Mouse (Mus musculus): ENCODE data around the gene Uvrag. TPM values are rescaled to one million over a fixed set of nuclear protein-coding genes. Genes with fewer than 3 reads are reported as not detected.

The Uvrag gene
- polyA plus RNA-seq, 1 experiment from 2014 or later: 19.1 TPM

DNA sequence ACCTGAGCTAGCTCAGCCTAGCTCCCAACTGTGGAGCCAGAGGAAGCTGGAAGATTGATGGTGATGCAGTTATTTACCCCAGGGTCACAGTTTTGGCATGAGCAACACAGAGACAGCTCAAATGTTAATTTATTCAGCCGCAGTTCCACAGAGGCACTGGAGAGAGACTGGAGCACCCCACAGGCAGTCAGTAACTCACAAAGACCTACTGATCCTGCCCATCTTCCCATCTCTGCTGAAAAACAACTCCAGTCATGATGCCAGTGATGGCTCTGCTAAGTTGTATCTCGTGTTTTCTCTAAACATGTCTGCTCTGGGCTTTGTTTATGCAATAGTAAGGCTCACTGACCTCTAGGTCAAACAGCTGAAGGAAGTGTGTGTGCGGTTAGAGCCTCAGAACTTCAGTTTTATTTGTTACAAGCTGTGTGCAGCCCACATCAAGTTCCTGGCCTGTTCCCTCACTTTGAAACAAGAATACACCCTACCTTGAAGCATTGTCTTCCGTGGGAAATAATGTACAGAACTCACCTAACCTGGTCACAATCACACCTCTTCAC, 34.1 kb downstream of the Uvrag start:
- peak overlapping the region; percentile 24; the same call in 1 of the 2 replicates for H3K27ac ChIP-seq

DNA sequence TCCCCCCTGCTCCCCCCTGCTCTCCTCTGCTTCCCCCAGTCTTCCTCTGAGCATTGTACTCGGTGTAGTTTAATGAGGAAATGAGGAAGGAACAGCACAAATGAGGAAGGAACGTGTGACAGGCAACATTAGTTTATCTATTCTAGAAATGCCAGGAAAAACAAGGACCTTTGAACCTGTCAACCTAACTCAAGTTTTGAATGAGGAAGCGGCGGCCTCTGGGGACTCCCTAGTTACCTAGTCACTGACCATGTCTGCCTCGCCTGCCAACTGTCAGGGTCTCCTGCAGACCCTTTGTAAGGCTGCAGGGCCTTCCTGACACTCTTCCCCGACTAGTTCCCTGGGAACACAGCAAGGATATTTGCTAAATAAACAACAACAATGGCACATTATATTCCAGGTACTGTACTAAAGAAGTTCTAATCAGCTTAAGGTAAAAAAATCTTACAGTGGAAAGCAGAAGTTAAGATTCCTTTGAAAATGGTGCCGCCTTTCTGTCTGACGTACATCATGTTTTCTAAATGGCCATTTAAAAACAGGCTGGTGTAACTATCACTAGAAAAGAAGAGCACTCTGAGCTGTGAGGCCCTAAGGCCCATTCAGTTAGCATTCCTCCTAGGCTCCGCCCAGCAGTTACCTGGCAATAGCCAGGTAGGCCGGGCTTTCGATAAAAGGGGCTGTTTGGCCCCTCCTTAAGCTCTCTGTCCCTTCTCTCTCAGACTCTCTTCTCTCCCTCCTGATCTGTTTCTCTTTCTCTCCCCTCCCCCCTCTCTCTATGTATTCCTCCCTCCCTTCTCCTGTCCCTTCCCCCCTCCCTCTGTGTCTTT, 39.0 kb downstream of the Uvrag start:
- H3K4me3 ChIP-seq (replicated peaks): no peak overlapping the region
- no peaks in the 10 kb centered on the region for H3K27me3 ChIP-seq
- no peaks in the 10 kb centered on the region for H3K9me3 ChIP-seq (replicated peaks)
- H3K27ac ChIP-seq: peak overlapping the region; percentile 66
- no peak overlapping the region for H3K9ac ChIP-seq
- peaks cover 37% of the 10 kb centered on the region for H3K4me1 ChIP-seq
- WGBS: 22% methylated on average over 11 of the region's 11 CpGs
- H3K36me3 ChIP-seq: peaks cover 20% of the 10 kb centered on the region
- ATAC-seq (replicated peaks; ENCODE audit: low FRiP score): peak; percentile 40; the same call in 1 of the 2 replicates
- 0 out of 2 replicates have a peak overlapping the region, but pooled peaks have one; percentile 12 for H3K4me2 ChIP-seq

More for the DNA sequence above, 34.1 kb downstream of the Uvrag start:
- no peaks in the 10 kb centered on the region for H3K27me3 ChIP-seq
- H3K9ac ChIP-seq: no peak overlapping the region
- no peak overlapping the region for H3K4me2 ChIP-seq
- no peaks in the 10 kb centered on the region for H3K36me3 ChIP-seq
- peaks cover 27% of the 10 kb centered on the region for H3K4me1 ChIP-seq
- H3K9me3 ChIP-seq (replicated peaks): no peaks in the 10 kb centered on the region
- no peak for ATAC-seq (replicated peaks; ENCODE audit: low FRiP score)
- 19% methylated on average over 4 of the region's 4 CpGs for WGBS
- H3K4me3 ChIP-seq (replicated peaks): no peak overlapping the region

DNA sequence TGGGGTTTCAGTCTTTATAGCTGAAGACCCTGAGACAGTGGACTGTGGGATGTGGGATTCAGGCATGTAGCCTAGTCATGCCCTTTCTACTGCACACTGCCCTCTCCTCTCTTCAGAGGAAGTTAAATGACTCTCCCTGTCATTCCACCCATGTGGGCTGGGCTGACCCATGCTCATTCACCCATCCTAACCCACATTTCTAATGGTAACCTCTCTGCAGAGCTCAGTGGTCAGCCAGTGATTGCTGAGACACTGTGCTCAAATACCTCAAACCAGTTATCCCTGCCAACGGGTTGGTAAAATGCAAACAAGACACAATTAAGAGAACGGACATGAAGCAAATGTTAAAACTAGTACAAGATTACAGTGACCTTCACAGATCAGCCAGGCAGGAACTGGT, 39.9 kb downstream of the Uvrag start:
- H3K27me3 ChIP-seq: no peaks in the 10 kb centered on the region
- H3K9me3 ChIP-seq (replicated peaks): no peaks in the 10 kb centered on the region
- no peak overlapping the region for H3K4me2 ChIP-seq
- H3K27ac ChIP-seq: peak overlapping the region; percentile 54; the same call in 1 of the 2 replicates
- H3K4me3 ChIP-seq (replicated peaks): no peak overlapping the region
- H3K4me1 ChIP-seq: peaks cover 31% of the 10 kb centered on the region
- peaks cover 25% of the 10 kb centered on the region for H3K36me3 ChIP-seq
- 0 out of 2 replicates have a peak, but pooled peaks have one; percentile 30 for ATAC-seq (replicated peaks; ENCODE audit: low FRiP score)
- no peak overlapping the region for H3K9ac ChIP-seq
- 25% methylated on average over 2 of the region's 2 CpGs for WGBS

DNA sequence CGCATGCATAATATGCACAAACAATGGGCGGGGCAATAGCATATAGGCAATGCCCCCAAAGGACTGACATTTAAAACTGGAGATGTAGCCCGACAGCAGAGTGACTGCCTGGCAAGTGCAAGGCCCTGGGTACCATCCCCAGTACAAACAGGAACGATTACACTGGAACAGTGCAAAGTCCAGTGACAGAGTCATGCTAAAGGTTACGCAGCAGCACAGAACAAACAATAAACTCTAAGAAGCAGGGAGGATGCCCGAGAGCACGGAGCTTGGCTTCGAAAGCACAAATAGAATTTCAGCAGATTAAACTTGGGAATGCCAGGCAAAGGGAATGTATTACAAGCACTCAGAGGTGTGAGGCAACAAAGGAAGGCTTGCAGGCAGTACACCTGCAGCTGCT, 40.4 kb downstream of the Uvrag start:
- H3K9ac ChIP-seq: no peak overlapping the region
- no peak overlapping the region for H3K4me3 ChIP-seq (replicated peaks)
- WGBS: 62% methylated on average over 8 of the region's 8 CpGs
- H3K4me2 ChIP-seq: no peak overlapping the region
- H3K4me1 ChIP-seq: peaks cover 31% of the 10 kb centered on the region
- H3K36me3 ChIP-seq: peaks cover 29% of the 10 kb centered on the region
- H3K9me3 ChIP-seq (replicated peaks): no peaks in the 10 kb centered on the region
- no peaks in the 10 kb centered on the region for H3K27me3 ChIP-seq
- H3K27ac ChIP-seq: 0 out of 2 replicates have a peak overlapping the region, but pooled peaks have one; percentile 54
- ATAC-seq (replicated peaks; ENCODE audit: low FRiP score): no peak

DNA sequence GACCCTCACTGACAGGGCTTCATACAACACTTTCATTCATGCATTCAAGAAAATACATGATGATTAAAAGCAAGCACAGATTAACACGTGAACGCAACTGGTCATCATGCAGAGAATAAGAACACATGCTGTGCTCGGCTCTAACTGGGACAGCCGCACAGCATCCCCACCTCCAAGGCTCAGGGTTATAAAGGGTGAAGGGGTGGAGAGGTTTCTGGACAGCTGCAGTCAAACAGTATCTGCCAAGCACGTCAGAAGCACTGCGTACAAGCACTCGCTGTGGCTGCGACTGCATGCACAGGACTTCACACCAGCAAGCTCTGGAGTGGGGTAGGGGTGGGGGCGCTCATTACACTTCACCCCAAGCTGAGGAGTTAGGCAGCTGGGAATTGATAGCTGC, 40.9 kb downstream of the Uvrag start:
- Histone ChIP-seq H3K27me3 (no peaks in the 10 kb centered on the region), H3K4me1 (peaks cover 31% of the 10 kb centered on the region), H3K27ac (no peak overlapping the region), H3K9me3 (replicated peaks) (no peaks in the 10 kb centered on the region), H3K9ac (no peak overlapping the region), H3K36me3 (peaks cover 30% of the 10 kb centered on the region), H3K4me3 (replicated peaks) (no peak overlapping the region), H3K4me2 (no peak overlapping the region)
- WGBS: 52% methylated on average over 9 of the region's 9 CpGs
- ATAC-seq (replicated peaks; ENCODE audit: low FRiP score): no peak

DNA sequence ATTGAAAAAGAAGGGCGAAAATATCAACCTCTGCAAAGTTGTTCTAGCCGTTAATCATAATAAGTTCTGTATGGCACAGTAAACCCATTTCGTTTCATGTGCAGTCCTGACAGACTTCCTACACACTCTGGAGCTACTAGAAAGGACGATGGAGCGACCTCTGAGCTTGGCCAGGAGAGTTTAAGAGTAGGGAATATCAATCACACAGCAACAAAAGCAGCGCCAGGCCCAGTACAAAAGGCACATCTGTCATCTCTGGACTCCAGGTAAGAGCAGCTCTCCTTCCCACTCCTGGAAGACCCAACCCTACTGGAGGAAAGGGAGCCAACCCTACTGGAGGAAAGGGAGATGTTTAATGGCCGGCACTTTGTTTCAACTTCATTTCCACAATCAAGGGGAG, 43.2 kb downstream of the Uvrag start:
- Histone ChIP-seq H3K27me3 (no peaks in the 10 kb centered on the region), H3K4me3 (replicated peaks) (no peak overlapping the region), H3K36me3 (peaks cover 36% of the 10 kb centered on the region), H3K9ac (no peak overlapping the region), H3K27ac (no peak overlapping the region), H3K9me3 (replicated peaks) (no peaks in the 10 kb centered on the region), H3K4me2 (no peak overlapping the region), H3K4me1 (peaks cover 36% of the 10 kb centered on the region)
- WGBS: 80% methylated on average over 7 of the region's 7 CpGs
- no peak for ATAC-seq (replicated peaks; ENCODE audit: low FRiP score)

DNA sequence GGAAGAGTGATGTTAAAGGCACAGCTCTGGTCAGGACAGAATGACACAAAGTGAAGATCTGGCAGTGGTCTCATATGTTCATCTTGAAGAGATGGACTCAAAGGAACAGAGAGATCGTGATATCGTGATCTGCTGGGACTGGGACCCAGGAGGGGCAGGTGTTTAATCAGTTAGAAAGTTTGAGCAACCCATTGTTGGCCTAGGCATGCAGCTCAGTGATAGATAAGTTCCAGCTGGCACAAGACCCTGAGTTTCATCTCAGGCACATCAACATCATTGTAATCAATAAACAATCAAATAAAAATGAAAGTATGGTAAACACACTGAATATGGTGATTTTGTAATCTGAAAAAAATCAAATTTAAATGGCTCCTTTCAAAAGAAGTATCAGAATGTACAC, 43.8 kb downstream of the Uvrag start:
- H3K4me3 ChIP-seq (replicated peaks): no peak overlapping the region
- no peaks in the 10 kb centered on the region for H3K9me3 ChIP-seq (replicated peaks)
- peaks cover 36% of the 10 kb centered on the region for H3K36me3 ChIP-seq
- no peaks in the 10 kb centered on the region for H3K27me3 ChIP-seq
- no peak overlapping the region for H3K4me2 ChIP-seq
- ATAC-seq (replicated peaks; ENCODE audit: low FRiP score): no peak
- H3K9ac ChIP-seq: no peak overlapping the region
- 83% methylated on average over 2 of the region's 2 CpGs for WGBS
- H3K4me1 ChIP-seq: peaks cover 34% of the 10 kb centered on the region
- no peak overlapping the region for H3K27ac ChIP-seq

DNA sequence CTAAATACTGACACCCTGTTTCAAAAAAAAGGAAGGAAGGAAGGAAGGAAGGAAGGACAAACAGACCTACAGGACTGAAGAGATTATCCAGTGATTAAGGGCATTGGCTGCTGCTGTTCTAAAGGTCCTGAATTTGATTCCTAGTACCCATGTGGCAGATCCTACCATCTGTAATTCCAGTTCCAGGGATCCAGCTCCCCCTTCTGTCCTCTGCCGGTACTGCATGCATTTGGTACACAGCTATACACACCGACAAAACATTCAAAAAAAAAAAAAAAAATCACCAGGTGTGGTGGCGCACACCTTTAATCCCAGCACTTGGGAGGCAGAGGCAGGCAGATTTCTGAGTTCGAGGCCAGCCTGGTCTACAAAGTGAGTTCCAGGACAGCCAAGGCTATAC, 45.8 kb downstream of the Uvrag start:
- no peak overlapping the region for H3K9ac ChIP-seq
- no peak overlapping the region for H3K4me2 ChIP-seq
- no peak overlapping the region for H3K27ac ChIP-seq
- no peak for ATAC-seq (replicated peaks; ENCODE audit: low FRiP score)
- no peaks in the 10 kb centered on the region for H3K27me3 ChIP-seq
- H3K36me3 ChIP-seq: peaks cover 36% of the 10 kb centered on the region
- no peak overlapping the region for H3K4me3 ChIP-seq (replicated peaks)
- peaks cover 17% of the 10 kb centered on the region for H3K4me1 ChIP-seq
- WGBS: 77% methylated on average over 4 of the region's 4 CpGs
- H3K9me3 ChIP-seq (replicated peaks): no peaks in the 10 kb centered on the region

DNA sequence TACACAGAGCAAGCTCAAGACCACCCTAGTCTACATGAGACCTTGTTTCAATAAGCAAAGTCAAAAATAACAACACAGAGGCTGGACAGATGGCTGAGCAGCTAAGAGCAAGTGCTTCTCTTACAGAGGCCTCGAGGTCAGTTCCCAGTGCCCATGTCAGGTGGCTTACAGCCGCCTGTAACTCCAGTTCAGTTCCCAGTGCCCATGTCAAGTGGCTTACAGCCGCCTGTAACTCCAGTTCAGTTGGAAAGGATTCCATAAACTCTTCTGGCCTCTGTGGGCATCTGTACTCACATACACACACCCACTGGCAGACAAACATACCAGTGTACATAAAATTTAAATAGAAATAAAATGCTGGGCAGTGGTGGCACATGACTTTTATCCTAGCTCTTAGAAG, 46.6 kb downstream of the Uvrag start:
- H3K27me3 ChIP-seq: no peaks in the 10 kb centered on the region
- H3K27ac ChIP-seq: no peak overlapping the region
- WGBS: 83% methylated on average over 3 of the region's 3 CpGs
- peaks cover 36% of the 10 kb centered on the region for H3K36me3 ChIP-seq
- peaks cover 14% of the 10 kb centered on the region for H3K4me1 ChIP-seq
- no peaks in the 10 kb centered on the region for H3K9me3 ChIP-seq (replicated peaks)
- no peak overlapping the region for H3K9ac ChIP-seq
- ATAC-seq (replicated peaks; ENCODE audit: low FRiP score): no peak
- H3K4me3 ChIP-seq (replicated peaks): no peak overlapping the region
- no peak overlapping the region for H3K4me2 ChIP-seq

DNA sequence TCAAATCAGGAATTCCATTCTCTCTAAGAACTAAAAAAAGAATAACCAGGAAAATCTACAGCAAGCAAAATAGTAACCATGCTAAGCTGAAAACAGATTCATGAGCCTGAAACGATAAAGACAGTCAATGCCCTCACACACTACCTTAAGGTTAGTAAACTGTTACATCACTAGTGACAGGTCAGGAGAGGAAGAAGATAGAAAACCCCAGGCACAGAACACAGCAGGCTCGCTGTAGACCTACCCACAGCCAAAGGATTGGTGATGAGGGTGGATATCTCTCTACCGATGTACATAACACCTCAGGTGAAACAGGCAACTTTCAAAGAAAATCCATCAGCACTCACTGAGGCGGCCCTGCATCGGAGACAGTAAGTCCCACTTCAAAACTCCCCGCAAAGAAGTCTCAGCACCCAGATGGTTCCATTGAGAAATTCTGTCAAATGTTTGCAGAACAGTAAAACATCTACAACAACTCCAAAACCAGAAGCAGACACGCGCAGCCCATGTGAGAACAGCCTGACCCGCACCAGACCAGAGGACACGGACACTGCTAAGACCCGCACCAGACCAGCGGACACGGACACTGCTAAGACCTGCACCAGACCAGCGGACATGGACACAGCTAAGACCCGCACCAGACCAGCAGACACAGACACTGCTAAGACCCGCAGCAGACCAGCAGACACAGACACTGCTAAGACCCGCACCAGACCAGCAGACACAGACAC, 48.9 kb downstream of the Uvrag start:
- ATAC-seq (replicated peaks; ENCODE audit: low FRiP score): no peak
- Histone ChIP-seq H3K36me3 (peaks cover 26% of the 10 kb centered on the region), H3K4me2 (no peak overlapping the region), H3K4me1 (peaks cover 14% of the 10 kb centered on the region), H3K27me3 (no peaks in the 10 kb centered on the region), H3K9me3 (replicated peaks) (no peaks in the 10 kb centered on the region), H3K27ac (no peak overlapping the region), H3K9ac (no peak overlapping the region), H3K4me3 (replicated peaks) (no peak overlapping the region)
- WGBS: 56% methylated on average over 17 of the region's 17 CpGs

DNA sequence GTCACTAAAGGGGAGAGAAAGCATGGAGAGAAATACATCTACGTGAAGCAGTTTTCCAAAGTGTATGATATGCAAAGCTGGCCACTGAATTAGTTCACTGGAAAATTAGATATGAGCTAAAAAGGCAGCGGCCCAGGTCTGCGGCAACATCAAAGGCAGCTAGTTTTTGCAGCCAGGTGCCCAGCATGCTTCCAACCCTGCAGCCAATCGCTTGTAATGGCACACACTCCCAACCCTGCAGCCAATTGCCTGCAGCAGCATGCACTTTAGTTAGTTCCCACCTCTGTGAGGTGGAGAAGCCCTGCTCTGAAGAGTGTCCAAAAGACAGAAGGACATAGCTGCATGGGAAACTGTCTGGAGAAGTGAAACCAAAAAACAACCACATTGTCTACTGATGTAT, 51.2 kb downstream of the Uvrag start:
- 72% methylated on average over 4 of the region's 4 CpGs for WGBS
- no peak for ATAC-seq (replicated peaks; ENCODE audit: low FRiP score)
- no peaks in the 10 kb centered on the region for H3K27me3 ChIP-seq

More for the DNA sequence above, 51.2 kb downstream of the Uvrag start:
- H3K9me3 ChIP-seq (replicated peaks): no peaks in the 10 kb centered on the region
- no peak overlapping the region for H3K9ac ChIP-seq
- H3K4me1 ChIP-seq: peaks cover 20% of the 10 kb centered on the region
- peaks cover 17% of the 10 kb centered on the region for H3K36me3 ChIP-seq
- H3K27ac ChIP-seq: no peak overlapping the region
- H3K4me3 ChIP-seq (replicated peaks): no peak overlapping the region
- no peak overlapping the region for H3K4me2 ChIP-seq
